Mouse (Mus musculus) brain, embryonic 14.5 days (tissue): ENCODE results near the gene Cggbp1.

Experiments
- CTCF ChIP-seq: fragments of 200-500 bp; IDR thresholded peaks from 2 replicates; pipeline ENCODE4 v1.5.1; 2012; ENCODE audit warnings: inconsistent platforms, mild to moderate bottlenecking, moderate library complexity, borderline replicate concordance; ENCODE audit not compliant: insufficient read depth, insufficient read length; ENCODE audit errors: extremely low read depth
- POLR2A ChIP-seq: fragments of 200-500 bp; IDR thresholded peaks from 2 replicates; pipeline ENCODE4 v1.6.1; 2012; ENCODE audit warnings: mild to moderate bottlenecking, inconsistent platforms, borderline replicate concordance; ENCODE audit not compliant: poor library complexity, insufficient read depth, insufficient read length, severe bottlenecking; ENCODE audit errors: extremely low read depth

GRCm38 (mm10) chr16:64885547-64885946 lies 33.8 kb downstream of the Cggbp1 start:
- TF ChIP-seq POLR2A, result no peak
- no peak for TF ChIP-seq CTCF
